ENCODE assay signal across 12 mouse cellular contexts in the genomic region with DNA sequence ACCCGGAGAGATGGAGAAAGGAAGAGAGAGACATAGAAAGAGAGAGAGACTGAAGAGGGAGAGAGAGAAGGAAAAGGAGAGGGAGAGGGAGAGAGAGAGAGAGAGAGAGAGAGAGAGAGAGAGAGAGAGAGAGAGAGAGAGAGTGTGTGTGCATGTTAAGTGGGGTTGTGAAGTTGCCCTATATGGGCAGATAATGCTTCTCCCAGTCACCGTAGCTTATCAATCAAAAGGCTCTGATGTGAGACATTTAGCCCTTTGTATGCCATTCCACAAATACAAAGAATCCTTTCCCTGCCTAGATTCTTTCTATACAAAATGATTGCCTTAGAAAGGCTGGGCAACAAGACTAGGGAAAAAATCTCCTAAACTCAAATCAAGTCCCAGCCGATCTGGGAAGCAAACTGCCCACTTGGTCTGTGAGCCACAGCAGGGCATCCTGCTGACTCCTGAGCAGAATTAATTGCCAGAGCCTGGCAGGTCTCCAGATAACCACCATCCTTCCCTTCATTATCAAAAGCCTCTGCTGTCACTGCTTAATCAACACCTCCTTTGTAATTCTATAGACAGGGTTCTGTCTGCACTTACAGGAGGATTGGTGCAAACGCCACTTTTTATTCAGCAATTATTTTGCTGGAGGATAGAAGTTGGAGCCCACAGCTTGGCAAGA.
DNase-seq lines count a peak whose midpoint lies in the region; ATAC-seq and TF ChIP-seq lines count a peak whose summit lies in the region.
"Had no signal": no experiment of that assay in that cellular context is flagged by ENCODE, and none has a peak within 500 bp of the region (broad histone marks: within the 10 kb centered on the region; RNA-seq: fewer than 3 reads in every experiment).

No protein-coding gene starts in this region.

- WGBS in forebrain, embryonic 10.5 days: 38% methylated on average over 4 of the region's 4 CpGs
- 27% methylated on average over 4 of the region's 4 CpGs for WGBS in hindbrain, postnatal 0 days

- H3K27ac ChIP-seq in forebrain, embryonic 10.5 days: peak overlapping the region; percentile 67; the same call in 1 of the 2 replicates
- no peak overlapping the region for H3K27ac ChIP-seq in hindbrain, postnatal 0 days
- H3K27ac ChIP-seq: embryonic facial prominence, embryonic 15.5 days had no signal

- H3K9me3 ChIP-seq in forebrain, embryonic 10.5 days: no peaks in the 10 kb centered on the region; the same call in 1 of the 2 replicates
- H3K9me3 ChIP-seq in hindbrain, postnatal 0 days (ENCODE audit: low read length): no peaks in the 10 kb centered on the region
- H3K9me3 ChIP-seq: embryonic facial prominence, embryonic 15.5 days had no signal

- H3K4me2 ChIP-seq in hindbrain, postnatal 0 days (ENCODE audit: low read depth, low read length): no peak overlapping the region
- H3K4me2 ChIP-seq: embryonic facial prominence, embryonic 15.5 days had no signal

- TF ChIP-seq CTCF in hindbrain, postnatal 0 days (IDR thresholded peaks at IDR 0.05; ENCODE audit: low read depth): no peak

- H3K27me3 ChIP-seq in forebrain, embryonic 10.5 days (ENCODE audit: poor library complexity, severe bottlenecking): no peaks in the 10 kb centered on the region
- no peaks in the 10 kb centered on the region for H3K27me3 ChIP-seq in hindbrain, postnatal 0 days (ENCODE audit: insufficient read depth, low read length)
- H3K27me3 ChIP-seq: embryonic facial prominence, embryonic 15.5 days had no signal

- no peak overlapping the region for H3K9ac ChIP-seq in hindbrain, postnatal 0 days (replicated peaks; ENCODE audit: low read length)
- H3K9ac ChIP-seq: embryonic facial prominence, embryonic 15.5 days had no signal

- H3K4me1 ChIP-seq in forebrain, embryonic 10.5 days: peaks cover 13% of the 10 kb centered on the region
- no peaks in the 10 kb centered on the region for H3K4me1 ChIP-seq in hindbrain, postnatal 0 days (ENCODE audit: insufficient read depth, low read length)
- H3K4me1 ChIP-seq: embryonic facial prominence, embryonic 15.5 days had no signal

- peak; percentile 71; the same call in 1 of the 2 replicates for ATAC-seq in hindbrain, postnatal 0 days

- no peak overlapping the region for H3K4me3 ChIP-seq in forebrain, embryonic 10.5 days
- H3K4me3 ChIP-seq in hindbrain, postnatal 0 days (ENCODE audit: low read length): no peak overlapping the region
- H3K4me3 ChIP-seq: embryonic facial prominence, embryonic 15.5 days had no signal

- no peaks in the 10 kb centered on the region for H3K36me3 ChIP-seq in forebrain, embryonic 10.5 days (replicated peaks)
- no peaks in the 10 kb centered on the region for H3K36me3 ChIP-seq in hindbrain, postnatal 0 days (ENCODE audit: insufficient read depth, low read length)
- H3K36me3 ChIP-seq: embryonic facial prominence, embryonic 15.5 days had no signal

- intact Hi-C loops in left cerebral cortex, postnatal 10 days (cut with DNase I): no loop called here

- DNase-seq in left cerebral cortex, postnatal 10 days (ENCODE audit: extremely low spot score in 1 of 2, low spot score in 2 of 2): peak; percentile 16 to 32
- DNase-seq in left cerebral cortex, adult 9 months (ENCODE audit: low spot score in 2 of 2): no peak
- peak; percentile 36 for DNase-seq in brain, adult 2 months (ENCODE audit: low read depth, low spot score)
- no peak for DNase-seq in forebrain, embryonic 10.5 days (ENCODE audit: extremely low spot score, low spot score)
- peak; percentile 91 for DNase-seq in hindbrain, postnatal 0 days (ENCODE audit: low spot score)
- no peak for DNase-seq in kidney, postnatal 4 days
- no peak for DNase-seq in kidney, adult 18-20 months
- DNase-seq: gastrocnemius, postnatal 14 days; heart, postnatal 4 days; lung, postnatal 36 days; thymus, postnatal 14 days had no signal

Comparison
In these comparisons a context has a peak if more than half of its experiments do, and no peak if none do; other contexts are left out.
1. DNase-seq: peak in left cerebral cortex, postnatal 10 days (2 of 2), brain, adult 2 months (single experiment) and hindbrain, postnatal 0 days (single experiment); none in left cerebral cortex, adult 9 months (0 of 2), forebrain, embryonic 10.5 days (single experiment), kidney, postnatal 4 days (0 of 2) and kidney, adult 18-20 months (single experiment).